Mouse (Mus musculus) liver, embryonic 14.5 days (tissue): Measurements from ENCODE around the gene Ergic1.

Experiments
- CTCF ChIP-seq: IDR thresholded peaks from 2 replicates; pipeline ENCODE4 v1.5.1; 2016; ENCODE audit warnings: antibody characterized with exemption, low read depth, control low read depth
- EP300 ChIP-seq: IDR thresholded peaks from 2 replicates; pipeline ENCODE4 v1.6.1; 2016; ENCODE audit warnings: antibody characterized with exemption, low read depth

GRCm38 (mm10) chr17:26693424-26693823, 132.1 kb downstream of the Ergic1 start:
- TF ChIP-seq EP300 (no peak), CTCF (no peak)
